Mouse (Mus musculus) cerebellum, postnatal 36 days (tissue): Measurements from ENCODE around the gene Gm5460.
A peak's percentile ranks its signal among the peaks of the same experiment; 100 is the strongest.

Experiments used
- DNase-seq, 2 experiments: peaks; one replicate each; pipeline ENCODE4 v3.0.0; 2021 to 2022; ENCODE audit warnings: mixed read lengths in 2 of 2

The Gm5460 gene

DNA sequence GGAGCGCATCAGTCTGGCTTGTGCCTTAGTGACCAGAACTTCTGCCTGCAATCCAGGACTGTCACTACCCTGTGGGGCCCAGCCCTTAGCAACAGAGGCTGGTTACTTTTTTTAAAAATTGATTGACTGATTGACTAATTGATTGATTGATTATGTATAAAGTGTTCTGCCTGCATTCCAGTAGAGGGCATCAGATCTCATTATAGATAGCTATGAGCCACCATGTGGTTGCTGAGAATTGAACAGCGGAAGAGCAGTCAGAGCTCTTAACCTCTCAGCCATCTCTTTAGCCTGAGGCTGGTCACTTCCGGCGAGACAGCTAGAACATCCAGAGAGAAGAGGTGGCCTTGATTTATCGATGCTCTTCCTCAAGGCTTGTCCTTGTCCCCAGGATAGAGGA is 60.7 kb downstream of the Gm5460 start:
- DNase-seq: no peak

DNA sequence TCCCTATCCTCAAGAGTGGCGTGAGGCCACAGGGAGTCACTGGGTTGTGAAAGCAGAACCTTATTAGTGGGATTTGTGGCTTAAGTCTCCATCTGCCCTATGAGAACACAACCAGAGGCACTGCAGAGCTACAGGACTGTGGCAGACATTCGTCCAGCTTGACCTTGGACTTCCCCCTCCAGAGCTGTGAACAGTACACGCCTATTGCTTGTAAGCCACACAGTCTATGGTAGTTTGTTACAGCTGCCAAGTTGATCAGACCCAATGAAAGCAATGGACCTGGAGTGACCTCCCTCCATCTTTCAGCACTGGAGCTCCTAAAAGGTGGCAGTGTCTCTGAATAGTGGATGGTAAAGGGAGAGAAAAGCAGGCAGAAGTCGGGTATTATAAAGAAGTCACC is 61.7 kb downstream of the Gm5460 start:
- no peak for DNase-seq

DNA sequence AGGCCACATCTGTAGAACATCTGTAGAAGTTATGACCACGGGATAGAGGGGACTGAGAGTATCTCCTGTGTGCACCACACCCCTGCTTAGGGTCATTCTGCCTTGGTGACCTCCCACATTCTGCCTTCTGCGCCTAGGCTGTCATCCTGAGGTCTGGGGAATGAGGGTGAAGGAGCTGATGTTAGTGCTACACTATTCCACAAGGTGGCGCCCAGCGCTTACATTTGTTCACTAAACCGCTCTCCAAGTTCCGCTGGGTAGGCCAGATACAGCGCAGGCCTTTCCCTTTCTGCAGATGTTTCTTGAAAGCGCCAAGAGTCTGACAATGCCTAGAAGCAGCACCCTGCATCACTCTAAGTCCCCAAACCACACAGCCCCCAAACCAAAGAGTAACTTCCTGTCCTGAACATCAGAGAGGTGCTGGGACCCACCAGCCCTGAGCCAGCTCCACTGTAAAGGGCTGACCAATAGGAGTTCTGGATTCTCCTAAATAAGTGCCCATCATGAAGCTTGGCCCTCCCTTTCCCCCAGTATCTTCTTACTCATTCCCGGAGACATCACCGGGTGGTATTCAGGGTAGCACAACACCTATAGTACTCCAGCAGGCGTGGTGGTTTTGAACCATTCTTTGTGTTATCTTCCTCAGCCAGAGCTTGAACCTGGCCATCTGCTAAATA is 63.9 kb downstream of the Gm5460 start:
- peak; percentile 66 to 74 for DNase-seq

DNA sequence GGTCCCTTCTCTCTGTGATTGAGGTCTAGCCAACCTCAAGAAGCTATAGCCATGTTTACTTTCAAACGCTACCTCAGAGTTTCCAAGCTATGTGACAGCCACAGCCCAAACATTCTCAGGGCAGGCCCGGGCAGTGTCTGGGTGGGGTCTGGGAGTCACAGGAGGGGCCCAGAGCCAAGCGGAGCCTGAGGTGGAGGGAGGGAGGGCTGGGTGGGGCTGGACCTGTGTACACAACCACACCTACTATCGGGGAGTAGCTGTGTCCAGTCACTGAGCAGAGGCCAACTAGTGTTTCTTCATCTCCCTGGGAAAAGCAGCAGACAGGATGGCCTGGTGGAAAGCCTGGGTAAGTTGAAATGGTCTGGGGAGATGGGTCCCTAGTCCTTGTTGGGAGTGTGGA is 69.2 kb downstream of the Gm5460 start, which contains the start of gene Anxa8:
Gene Anxa8 (plus strand): TSS at position 251 of the 400 bp plus-strand sequence.
- DNase-seq: no peak

DNA sequence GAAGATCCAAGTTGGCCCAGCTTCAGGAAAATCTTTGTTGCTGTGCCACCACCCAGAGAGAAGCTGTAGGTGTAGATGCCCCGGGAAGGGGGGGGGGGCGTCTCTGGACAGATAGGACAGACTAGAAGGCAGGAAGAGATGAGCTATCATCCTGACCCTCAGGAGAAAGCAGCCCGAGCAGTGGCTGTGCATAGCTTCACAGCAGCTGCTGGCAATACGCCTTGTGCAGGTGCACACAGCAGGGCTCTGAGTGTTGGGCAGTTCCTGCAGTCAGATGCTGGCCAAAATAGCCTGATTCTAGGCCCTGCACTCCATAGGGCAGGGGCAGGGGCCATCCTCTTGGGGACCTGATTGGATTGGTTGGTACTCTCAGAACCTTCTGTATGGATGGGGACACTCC is 70.2 kb downstream of the Gm5460 start:
- peak; percentile 19 to 22 for DNase-seq

DNA sequence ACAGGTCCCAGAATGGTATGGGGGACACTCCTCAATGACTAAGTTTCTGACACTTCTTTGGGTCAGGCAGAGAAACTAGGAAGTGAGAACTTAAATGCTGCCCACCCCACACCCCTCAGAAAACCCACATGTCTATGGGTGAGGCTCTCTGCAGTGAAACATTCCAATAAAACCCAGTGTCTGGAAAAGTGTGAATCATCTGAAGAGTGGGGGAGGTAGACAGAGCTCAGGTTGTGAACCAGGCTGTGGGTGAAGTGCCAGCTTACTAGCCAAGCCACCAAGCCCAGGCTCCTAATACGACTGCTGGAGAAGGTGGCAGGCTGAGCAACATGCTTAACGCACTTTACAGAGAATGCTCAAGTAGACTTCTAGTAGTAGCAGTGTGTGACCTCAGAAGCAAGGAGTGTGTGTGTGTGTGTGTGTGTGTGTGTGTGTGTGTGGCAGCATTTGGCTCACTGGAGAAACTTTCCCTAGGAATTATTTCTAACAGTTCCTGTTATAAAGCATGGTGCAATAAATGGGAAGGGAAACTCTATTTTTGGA is 71.4 kb downstream of the Gm5460 start:
- DNase-seq: no peak

DNA sequence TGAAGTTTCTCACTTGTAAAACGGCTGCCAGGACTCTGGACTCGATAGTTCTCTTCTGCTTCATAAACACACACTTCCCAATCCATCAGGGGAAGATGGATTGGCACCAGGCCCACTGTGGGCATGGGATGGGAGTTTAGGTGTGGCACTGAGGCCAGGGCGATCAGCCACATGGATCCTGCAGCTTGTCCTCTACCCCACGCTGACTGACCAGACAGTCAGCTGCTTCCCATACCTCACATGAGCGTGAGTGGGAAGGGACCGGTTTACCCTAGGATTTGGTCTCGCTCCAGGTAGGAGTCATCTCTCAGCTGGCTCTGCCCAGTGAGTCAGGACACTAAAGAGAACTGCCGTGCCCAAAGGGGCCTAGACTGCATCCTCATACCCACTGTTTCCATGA is 73.2 kb downstream of the Gm5460 start:
- no peak for DNase-seq

DNA sequence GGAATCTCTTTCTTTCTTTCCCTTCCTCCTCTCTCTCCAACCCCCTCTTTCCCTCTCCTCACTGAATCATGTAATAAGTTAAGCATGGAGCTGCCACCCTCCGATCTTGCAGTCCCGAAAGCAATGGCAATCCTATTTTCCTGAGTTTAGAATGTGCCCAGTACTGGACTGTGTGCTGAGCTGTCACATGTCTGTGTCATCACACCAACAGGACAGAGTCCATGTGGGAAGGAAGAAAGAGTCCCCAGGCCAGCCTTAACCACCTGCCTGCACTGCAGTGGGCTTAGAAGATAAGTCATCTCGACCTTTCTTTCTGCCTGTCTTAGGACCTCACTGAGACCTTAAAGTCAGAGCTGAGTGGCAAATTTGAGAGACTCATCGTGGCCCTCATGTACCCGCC is 74.9 kb downstream of the Gm5460 start:
- no peak for DNase-seq

DNA sequence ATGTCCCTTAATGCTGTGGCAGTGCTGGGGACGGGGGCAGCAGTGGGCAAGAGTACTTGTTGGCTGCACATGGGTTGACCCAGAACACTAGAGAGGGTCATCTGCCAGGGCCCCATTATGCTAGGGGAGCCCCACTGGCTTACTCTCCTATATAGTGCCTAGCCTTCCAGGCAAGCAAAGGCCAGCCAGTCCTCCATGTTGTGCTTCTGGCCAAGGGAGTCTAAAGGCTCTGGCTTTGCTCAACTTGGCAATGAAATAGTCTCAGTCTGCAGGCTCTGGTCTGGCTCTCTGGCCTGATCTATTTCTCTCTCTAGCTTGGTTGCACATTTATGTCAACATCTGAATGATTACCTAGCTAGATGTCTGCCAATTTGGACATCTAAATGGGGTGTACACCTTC is 76.3 kb downstream of the Gm5460 start:
- no peak for DNase-seq

DNA sequence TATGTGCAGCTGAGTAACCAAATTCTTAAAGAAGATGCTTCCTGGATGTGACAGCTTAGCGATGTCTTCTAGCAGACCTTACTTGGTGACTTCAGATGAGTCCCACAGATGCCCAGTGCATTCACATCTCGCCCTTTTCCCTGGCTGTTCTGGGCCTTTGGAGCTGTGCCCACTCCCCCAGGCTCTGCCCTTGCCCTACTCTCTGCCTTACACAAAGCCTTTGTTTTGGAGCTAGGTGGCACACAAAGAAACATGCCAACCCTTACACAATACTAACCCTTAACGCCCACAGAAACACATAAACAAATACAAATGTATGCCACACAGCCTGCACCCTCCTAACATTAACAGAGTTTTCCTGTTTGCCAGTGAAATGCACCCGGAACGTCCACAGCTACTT is 79.6 kb downstream of the Gm5460 start:
- DNase-seq: no peak
